Mouse (Mus musculus) layer of hippocampus, adult 9-11 months (tissue): ENCODE measurements around the gene Zswim3.
"Not testable (repeated sequence)": the region's sequence is repeated elsewhere in the genome, so short reads cannot be mapped to it uniquely, and the experiment has no call there.

Source experiments
- DNase-seq: peaks from one replicate; pipeline ENCODE4 v3.0.0; 2022

Zswim3 gene

DNA sequence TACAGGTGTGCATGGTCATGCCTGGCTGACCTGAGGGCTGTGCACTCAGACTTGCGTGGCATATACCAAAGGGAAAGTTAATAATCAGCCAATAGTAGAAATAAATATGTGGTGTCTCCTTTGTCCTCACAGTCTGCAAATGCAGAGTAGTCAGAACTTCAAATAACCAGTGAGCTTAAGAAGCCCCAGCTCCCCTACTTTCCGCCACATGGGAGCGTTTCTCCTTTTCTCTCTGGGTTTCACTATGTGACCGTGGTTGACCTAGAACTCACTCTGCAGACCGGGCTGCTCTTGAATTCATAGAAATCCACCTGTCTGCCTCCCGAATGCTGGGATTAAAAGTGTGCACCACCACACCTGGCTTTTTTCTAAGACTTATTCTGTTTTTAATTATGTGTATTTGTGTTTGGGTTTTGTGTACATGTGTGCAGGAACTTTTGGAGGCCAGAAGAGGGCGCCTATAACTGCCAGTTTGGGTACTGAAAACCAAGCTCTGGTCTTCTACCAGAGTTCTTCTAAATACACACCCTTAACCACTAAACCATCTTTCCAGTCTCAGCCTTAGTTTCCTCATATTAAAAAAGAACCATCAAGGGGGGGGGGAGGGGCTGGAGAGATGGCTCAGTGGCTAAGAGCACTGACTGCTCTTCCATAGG, 20.8 kb upstream of the Zswim3 start:
- DNase-seq = no peak

DNA sequence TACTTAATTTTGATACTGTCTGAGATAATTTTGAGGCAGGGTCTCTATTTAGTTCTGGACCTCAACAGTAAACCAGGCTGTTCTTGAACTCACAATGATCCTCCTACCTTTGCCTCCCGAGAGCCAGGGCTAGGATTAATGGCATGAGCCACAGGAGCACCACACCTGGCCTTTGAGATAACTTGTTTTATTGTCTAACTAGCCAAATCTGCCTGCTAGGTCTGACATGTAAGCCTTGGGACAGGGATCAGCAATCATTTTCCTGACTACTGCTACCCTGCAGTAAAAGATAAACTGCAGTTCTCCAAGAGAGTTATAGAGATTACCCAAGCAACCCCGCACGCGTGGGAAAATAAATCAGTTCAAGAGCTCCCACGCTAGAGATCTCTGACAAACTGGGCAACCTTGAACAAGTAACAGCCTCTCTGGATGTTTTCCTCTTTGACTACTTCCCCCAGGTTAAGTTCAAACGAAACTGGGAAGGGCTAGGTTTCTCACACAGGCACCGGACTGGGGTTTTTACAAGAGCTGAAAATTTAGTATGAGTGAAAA, 20.0 kb upstream of the Zswim3 start:
- no peak for DNase-seq

DNA sequence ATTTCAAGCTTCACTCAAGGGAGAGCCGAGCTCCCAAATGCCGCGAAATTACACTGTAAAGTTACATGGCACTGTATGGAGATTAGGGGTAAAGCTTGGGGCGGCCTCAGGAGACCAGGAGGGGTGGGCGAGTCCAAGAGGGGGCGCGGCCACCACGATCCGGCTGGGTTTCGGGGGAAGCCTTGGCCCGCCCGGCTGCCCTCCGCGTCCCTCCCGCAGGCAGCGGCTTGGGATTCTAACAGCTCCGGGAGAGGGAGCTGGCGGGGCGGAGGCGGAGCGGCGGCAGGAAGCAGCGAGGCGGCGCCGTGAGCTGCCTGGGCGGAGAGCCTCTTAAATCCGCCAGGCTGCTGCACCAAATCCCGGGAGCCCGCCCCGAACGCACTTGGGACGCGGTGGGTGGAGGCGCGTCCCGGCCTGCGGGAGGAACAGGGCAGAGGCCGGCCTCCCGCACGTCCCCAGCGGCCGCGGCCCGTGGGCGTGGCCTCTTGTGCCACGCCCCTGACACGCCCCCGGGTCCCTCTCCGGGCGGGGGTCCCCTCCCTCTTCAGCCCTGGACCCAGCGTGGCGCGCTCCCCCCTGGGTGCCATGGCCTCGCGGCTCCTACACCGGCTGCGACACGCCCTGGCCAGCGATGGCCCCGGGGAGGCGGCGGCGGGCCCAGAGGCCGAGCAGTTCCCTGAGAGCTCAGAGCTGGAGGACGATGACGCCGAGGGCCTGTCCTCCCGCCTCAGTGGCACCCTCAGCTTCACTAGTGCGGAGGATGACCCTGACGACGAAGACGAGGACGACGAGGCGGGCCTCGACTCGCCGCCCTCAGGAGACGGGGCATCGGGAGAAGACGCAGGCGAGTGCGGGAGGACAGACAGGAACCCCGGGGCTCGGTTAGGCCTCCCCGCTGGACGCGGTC, 19.2 kb upstream of the Zswim3 start, which contains the start of gene Snx21:
TSS of gene Snx21 (plus strand) at position 343 of the 907 bp plus-strand sequence.
- peak; percentile 91 for DNase-seq

DNA sequence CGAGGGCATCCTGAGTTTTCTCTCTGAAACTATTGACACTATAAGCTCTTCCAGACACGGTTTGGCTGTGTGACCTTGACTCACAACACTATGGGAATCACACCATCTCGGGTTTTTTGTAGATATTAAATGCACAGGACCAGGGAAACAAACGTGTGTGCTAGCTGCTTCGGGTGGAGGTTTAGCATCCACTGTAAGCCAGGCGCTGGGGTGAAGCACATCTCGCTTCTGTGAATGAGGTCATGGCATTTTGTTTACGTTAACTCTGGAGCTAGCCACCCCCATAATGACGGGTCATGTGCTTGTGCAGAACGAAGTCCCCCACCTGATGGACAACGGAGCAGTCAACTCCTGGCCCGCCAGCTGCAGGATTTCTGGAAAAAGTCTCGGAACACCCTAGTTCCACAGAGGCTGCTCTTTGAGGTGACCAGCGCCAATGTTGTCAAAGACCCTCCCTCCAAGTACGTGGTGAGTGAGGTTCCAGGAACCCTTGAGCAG, 18.5 kb upstream of the Zswim3 start:
- DNase-seq = no peak

DNA sequence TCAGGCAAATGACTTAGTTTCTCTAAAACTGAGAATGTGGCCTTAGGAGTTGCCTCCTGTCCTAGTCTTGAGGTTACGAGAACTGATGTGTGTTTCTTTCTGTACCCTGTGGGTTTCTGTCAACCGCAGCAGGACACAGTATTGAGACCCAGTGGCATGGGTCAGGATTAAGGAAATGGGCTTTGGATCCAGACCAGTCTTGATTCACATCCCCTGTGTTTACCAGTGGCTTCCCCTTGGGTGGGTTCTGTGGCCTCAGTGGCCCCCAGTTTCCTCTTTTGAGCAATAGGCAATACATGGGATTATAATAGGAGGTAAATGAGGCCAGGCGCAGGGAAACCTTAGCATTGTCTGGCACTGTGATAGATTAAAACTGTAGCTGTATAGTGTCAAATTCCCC, 17.9 kb upstream of the Zswim3 start:
- DNase-seq = no peak

DNA sequence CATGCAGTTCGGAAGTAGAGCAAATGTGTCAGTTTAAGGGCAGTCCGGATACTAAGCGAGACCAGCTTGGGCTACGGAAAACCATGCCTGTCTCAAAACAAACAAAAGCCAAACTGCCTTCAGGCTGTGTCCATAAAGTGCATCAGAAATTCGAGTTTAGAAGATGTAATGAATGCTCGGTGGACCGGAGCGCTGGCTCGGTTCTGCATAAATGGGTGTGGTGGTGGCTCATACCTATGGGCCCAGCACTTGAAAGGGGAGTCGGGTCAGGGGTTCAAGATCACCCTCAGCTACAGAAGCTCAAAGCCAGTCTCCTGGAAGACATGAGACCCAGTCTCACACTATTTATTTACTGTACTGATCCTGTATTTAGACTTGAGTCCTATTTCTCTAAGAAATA, 17.1 kb upstream of the Zswim3 start:
- no peak for DNase-seq

DNA sequence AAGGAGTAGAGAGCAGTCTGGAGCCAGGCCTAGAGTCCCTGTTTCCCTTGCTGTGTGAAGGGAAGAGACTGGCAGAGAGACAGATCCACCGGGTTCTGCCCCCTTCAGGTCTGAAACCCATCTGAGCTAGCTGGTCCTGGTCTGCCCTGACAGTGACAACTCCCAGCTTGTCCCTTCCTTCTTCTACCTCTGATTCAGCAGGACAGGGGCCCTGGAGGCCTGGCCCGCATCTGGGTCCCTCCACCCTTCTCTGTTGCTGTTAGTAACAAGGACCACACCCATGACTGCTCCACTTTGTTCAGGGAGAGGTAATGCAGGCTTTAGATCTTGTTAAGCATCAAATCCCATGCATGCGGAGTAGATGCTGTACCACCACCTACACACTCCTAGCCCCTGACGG, 16.5 kb upstream of the Zswim3 start:
- DNase-seq = no peak

DNA sequence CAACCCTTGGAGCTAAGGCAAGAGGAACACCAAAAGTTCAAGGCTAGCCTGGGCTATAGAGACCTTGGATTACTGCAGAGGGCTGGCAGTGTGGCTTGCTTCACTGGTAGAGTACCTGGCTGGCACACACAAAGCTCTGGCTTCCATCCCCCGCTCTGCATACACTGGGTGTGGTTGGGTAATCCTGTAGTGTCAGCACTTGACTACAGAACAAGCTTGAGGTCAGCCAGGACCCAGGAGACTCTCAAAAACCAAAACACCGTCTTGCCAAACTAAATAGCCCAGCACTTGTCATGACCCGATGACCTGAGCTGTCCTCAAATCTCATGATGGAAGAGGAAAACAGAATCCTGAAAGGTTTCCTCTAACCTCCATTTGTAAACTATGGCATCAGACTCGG, 14.4 kb upstream of the Zswim3 start:
- DNase-seq = no peak

DNA sequence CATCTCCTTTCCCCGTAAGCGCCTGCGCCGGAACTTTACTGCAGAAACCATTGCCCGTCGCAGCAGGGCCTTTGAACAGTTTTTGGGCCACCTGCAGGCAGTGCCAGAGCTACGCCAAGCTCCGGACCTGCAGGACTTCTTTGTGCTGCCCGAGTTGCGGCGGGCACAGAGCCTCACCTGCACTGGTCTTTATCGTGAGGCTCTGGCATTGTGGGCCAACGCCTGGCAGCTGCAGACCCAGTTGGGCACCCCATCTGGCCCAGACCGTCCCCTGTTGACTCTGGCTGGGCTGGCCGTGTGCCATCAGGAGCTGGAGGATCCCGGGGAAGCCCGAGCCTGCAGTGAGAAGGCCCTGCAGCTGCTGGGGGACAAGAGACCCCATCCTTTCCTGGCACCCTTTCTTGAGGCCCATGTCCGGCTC, 13.0 kb upstream of the Zswim3 start:
- no peak for DNase-seq

DNA sequence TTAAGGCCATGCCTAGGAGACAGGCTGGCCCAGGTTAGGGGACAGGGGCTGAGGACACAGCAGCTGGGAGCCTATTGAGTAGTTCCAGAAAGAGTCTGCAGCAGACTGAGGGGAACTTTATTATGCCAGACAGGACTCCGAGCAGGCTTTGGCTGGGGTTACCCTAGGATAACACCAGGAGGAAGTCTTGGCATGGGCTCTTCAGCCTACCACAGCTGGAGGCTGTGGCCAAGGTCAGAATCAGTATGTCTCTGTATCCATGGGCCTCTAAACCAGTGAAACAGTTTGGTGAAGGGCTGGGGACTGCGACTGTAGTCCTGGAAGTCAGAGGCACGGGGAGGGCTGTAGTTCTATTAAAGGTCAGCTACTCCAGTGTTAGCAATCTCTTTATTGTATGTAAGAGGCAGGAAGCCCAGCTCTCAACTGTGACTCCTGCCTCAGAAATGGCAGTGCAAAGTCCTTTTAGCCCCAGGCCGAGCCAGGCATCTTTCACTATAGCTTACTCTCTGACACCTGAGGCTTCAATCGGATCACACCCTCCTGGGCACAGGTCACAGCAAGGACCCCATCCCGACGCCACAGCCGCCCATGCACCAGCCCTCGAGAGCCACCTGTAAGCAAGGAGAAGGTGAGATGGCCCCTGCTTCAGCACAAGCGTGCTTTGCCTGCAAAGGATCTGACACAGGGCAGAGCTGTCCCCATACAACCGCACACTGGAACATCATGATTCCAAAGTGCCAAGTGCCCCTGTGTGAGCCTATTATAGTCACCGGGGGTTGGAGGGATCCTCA, 12.3 kb upstream of the Zswim3 start:
- DNase-seq = no peak

DNA sequence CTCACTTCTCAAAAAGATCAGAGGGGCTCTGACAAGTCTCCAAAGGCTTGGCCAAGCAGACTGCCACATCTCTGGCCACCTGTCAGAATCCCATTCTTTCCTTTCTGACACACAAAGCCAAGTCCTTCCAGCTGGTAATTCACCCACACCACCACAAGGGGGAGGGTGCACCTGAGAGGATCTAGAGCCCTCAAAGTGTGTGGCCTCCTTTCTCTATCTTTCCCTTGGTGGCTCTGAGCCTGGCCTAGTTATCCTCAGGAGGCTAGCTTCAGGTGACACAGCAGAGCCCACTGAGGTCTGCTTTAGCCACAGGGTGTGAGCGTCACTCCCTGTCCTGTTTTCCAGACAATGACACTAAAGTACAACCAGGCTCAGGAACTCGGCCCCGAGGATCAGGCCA, 11.7 kb upstream of the Zswim3 start:
- DNase-seq = peak; percentile 47

DNA sequence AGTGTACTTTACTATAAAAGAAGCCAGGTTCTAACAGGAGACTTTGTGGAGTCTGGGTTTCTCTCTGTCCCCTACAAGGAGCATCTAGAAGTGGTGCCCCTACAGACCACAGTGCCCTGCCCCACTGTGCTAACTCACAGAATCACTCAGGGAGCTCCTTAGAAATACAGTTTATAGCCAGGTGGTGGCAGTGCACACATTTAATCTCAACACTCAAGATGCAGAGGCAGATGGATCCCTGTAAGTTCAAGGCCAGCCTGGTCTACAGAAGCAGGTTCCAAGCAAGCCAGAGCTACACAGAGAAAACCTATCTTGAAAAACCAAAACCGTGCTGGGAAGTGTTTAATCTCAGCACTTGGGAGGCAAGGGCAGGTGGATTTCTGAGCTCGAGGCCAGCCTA, 11.1 kb upstream of the Zswim3 start:
- no peak for DNase-seq

DNA sequence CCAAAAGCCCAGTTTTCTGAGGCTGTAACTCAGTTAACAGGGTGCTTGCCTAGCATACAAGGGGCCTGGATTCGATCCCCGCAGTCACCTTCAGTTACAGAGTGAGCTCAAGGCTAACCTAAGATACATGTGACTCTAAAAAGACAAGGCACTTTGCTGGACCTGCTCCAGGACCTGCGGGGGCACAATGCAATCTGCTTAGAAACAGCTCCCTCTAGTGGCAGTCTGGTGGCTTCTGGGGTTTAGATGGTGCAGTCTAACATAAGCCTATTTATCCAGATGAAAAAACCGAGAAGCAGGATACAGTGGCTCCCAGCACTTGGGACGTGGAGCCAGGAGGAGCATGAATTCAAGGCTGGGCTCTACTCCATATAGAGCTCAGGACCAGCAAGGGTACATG, 10.6 kb upstream of the Zswim3 start:
- peak; percentile 84 for DNase-seq

DNA sequence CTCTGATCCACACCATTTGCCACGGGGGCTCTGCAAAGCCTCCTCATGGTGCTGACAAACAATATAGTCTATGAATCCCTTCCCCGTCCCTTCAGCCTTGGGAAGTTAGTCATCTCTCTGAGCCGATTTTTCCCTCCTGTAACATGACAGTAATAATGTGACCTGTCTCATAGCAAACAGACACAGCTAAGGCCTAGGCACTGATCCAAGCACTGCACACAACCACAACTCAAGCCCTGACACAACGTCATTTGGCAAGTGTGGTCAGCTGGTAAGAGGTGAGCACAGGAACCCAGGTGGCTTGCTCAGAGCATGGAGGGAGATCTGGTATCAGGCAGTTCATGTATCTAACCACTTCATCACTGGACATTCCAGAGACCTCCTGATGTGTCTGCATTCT, 9.0 kb upstream of the Zswim3 start:
- DNase-seq = no peak

DNA sequence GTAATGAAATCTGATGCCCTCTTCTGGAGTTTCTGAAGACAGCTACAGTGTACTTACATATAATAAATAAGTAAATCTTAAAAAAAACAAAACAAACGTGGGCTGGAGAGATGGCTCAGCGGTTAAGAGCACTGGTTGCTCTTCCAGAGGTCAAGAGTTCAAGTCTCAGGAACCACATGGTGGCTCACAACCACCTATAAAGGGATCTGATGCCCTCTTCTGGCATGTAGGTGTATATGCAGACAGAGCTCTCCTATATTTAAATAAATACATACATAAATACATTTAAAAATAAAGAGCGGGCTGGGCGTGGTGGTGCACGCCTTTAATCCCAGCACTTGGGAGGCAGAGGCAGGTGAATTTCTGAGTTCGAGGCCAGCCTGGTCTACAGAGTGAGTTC, 6.3 kb upstream of the Zswim3 start:
- DNase-seq = not testable (repeated sequence)

DNA sequence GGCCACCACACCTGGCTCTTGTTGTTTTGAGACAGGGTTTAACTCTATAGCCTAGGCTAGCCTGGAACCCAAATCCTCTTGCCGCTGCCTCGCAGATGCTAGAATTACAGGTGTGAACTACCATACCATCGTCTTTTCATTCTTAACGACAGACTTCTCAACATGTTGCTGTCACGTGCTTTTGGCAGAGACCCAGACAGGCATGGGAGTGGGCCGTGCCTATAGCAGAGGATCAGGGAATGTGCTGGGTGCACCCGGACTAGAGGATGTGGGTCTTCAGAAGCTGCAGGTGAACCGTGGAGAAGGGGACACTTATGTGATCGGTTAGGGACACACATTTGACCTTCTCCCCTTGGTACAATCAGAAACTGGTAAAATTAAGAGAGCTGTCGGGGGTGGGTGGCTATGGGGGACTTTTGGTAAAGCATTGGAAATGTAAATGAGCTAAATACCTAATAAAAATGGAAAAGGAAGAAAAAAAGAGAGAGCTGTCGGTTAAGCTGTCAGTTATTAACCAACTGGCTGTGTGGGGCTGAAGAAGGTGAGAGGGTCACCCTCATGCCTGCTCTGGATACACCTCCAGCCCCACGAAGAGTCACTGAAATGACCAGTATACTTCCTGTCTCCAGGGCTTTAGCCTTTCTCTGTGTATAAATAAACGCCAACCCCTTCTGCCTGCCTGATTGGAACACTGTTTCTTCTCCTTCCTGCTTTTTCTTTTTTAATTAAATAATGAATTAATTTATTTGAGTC, 4.5 kb upstream of the Zswim3 start:
- no peak for DNase-seq

DNA sequence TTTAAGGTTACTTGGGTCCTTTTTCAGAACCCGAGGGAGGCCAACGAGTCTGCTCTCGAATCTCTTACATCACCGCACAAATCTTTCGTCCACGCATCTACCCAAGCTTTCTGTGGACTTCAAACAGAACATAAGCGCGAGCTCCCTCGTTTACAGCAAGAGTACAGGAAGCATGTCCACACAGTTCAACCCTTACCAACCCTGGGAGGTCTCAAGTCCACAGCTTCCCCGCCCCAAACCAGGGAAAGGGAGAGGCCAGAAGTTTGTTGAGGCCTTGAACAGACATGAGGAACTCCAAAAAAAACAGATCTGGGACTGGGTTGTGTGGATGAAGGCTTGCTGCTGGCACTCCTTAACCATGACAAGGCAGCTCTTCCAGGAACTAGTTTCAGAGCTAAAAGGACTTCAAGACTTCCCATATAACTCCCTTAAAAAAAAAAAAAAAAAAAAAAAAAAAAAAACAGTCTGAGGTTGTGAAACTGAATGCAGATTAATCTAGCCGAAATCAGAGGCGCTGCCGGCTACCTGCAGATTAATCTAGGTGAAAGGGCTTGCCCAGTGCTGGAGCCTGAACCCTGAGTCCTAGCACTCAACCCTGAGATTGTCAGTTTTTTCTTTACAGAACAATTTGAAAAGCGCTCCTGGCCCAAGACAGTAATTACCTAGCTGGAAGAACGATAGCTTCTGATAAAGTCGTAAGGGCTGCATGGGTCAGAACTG, 1.5 kb upstream of the Zswim3 start:
- DNase-seq = no peak

DNA sequence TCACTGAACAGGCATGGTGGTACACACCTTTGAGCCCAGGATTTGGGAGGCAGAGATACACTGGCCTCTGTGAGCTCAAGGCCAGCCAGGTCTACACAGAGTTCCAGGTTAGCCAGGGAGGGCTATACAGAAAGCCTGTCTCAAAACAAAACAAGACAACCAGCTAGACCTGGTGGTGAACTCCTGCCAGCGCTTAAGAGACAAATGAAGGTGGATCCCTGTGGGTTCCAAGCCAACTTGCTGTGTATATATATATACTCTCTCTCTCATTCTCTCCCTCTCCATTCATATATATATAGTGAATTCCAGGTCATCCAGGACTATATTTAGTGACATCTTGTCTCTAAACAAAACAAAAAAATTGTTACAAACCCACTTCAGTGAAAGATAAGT, 981 bp upstream of the Zswim3 start:
- DNase-seq = no peak

DNA sequence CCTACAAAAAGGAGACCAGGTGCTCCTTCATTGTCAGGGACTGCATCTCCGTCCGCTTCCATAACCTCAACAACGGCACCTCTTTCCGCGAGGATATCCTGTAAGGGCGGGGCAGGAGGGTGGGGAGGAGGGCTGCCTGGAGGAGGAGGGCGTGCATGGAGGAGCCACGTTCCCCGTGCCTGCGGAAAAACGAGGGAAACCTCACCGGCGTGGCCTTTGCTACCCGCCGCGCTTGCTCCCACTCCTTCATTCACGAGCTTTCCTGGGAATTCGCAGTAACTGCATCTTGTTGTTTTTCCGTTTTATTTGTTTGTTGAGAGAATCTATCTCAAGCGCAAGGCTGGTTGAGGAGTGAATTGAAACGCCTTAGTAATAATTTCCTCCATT, 427 bp downstream of the Zswim3 start:
- no peak for DNase-seq

DNA sequence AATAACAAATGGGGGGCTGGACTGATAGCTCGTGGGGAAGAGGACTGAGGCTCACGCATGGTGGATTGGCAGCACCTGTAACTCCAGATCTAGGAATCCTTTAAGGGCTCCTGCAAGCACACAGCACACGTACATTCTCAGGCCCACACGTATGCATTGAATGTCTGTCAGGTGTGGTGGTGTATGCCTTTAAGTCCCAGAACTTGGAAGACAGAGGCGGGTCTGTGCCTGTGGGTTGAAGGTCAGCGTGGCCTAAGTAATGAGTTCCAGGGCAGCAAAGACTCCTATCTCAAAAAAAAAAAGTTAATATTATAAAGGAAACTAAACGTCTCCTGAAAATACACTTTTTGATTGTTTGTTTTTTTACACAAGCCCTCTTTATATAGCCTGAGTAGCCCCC, 1.7 kb downstream of the Zswim3 start:
- DNase-seq = no peak

DNA sequence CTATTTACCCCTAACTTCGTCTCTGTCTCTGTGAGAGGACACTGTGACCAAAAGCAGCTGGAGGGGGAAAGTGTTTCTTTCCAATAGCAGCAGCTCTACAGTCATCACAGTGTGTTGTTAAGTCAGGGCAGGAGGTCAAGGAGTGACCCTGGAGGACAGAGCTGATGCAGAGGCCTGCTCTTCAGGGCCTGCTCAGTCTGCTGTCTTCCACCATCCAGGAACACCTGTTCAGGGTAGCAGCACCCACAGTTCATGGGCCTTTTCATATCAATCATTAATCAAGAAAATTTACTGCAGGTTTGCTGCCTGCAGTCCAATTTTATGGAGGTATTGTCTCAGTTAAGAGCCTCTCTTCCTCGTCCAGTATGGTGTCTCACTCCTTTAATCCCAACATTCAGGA, 8.7 kb downstream of the Zswim3 start:
- DNase-seq = no peak

DNA sequence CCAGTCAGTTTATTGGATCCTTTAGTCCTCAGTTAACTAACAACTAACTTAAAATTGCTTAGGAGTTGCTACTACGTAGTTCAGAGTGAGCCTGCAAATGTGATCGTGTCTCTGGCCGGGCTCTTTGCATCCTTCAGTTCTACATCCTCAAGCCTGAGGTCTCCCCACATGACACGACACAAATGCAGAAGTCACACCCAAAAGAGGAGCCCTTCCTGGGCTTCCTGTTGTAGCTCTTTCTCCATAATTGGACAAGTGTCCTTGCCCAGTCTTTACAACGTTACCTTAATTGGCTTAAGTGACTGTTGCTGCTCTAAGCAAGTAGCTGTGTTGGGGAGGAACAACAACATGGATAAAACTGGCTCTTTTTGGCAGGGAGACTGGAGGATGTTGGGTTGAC, 10.4 kb downstream of the Zswim3 start:
- no peak for DNase-seq
